Mouse (Mus musculus): ENCODE data around the gene Sox21. TPM values are rescaled to one million over a fixed set of nuclear protein-coding genes. Genes with fewer than 3 reads are reported as not detected.
A peak's percentile ranks its signal among the peaks of the same experiment; 100 is the strongest.

Gene Sox21
- polyA plus RNA-seq, 1 experiment from 2014 or later: 6.9 TPM

GRCm38 (mm10) chr14:118232381-118232970, 4.4 kb downstream of the Sox21 start:
- H3K27ac ChIP-seq (ENCODE audit: low read depth, low read length): peak overlapping the region; percentile 28; the same call in 1 of the 2 replicates
- WGBS: 2% methylated on average over 8 of the region's 8 CpGs
- peak overlapping the region; percentile 29; the same call in 1 of the 2 replicates for H3K4me2 ChIP-seq (ENCODE audit: low read depth, low read length)
- H3K36me3 ChIP-seq (ENCODE audit: control insufficient read depth, insufficient read depth, low read length): no peaks in the 10 kb centered on the region
- ATAC-seq (ENCODE audit: low read depth): no peak
- no peaks in the 10 kb centered on the region for H3K9me3 ChIP-seq (ENCODE audit: control insufficient read depth, low read length)
- peaks cover 24% of the 10 kb centered on the region for H3K27me3 ChIP-seq (ENCODE audit: control insufficient read depth, insufficient read depth, low read length)
- H3K4me1 ChIP-seq (ENCODE audit: control insufficient read depth, insufficient read depth, low read length): peaks cover 27% of the 10 kb centered on the region; the same call in 1 of the 2 replicates
- H3K4me3 ChIP-seq (ENCODE audit: low read depth, low read length): peak overlapping the region; percentile 18; the same call in 1 of the 2 replicates
- 0 out of 2 replicates have a peak overlapping the region, but pooled peaks have one; percentile 11 for H3K9ac ChIP-seq (replicated peaks; ENCODE audit: low read depth, low read length)

- ATAC-seq (ENCODE audit: low read depth): no peak
- Histone ChIP-seq H3K4me1 (ENCODE audit: control insufficient read depth, insufficient read depth, low read length) (0 out of 2 replicates have a peak, but pooled peaks cover 8% of the 10 kb centered on the region), H3K4me3 (ENCODE audit: low read depth, low read length) (no peak overlapping the region), H3K36me3 (ENCODE audit: control insufficient read depth, insufficient read depth, low read length) (no peaks in the 10 kb centered on the region), H3K9ac (replicated peaks; ENCODE audit: low read depth, low read length) (no peak overlapping the region), H3K27me3 (ENCODE audit: control insufficient read depth, insufficient read depth, low read length) (peaks cover 18% of the 10 kb centered on the region), H3K4me2 (ENCODE audit: low read depth, low read length) (no peak overlapping the region; the same call in 1 of the 2 replicates), H3K27ac (ENCODE audit: low read depth, low read length) (no peak overlapping the region), H3K9me3 (ENCODE audit: control insufficient read depth, low read length) (no peaks in the 10 kb centered on the region)
- 2% methylated on average over 21 of the region's 21 CpGs for WGBS
Observed at GRCm38 (mm10) chr14:118226471-118227155, 10.2 kb downstream of the Sox21 start.

DNA sequence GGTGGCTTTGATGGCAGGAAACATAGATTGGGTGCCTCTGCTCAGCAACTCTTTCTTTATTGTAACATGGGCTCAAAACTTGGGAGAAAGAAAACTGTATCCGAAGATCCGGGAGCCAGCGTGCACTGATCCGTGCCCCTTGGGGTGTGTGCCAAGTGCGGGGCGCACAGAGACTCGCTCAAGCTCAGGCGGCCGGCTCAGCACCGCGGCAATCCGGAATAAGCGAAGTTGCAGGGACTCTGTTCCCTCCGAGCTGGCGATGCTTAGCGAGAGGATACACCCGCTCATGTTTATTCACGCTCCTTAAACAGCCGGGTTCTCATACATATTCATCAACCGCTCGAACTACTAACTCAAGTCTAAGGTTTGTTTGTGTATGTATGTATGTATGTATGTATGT, 10.9 kb downstream of the Sox21 start:
- Histone ChIP-seq H3K36me3 (ENCODE audit: control insufficient read depth, insufficient read depth, low read length) (no peaks in the 10 kb centered on the region), H3K27me3 (ENCODE audit: control insufficient read depth, insufficient read depth, low read length) (peaks cover 18% of the 10 kb centered on the region), H3K9me3 (ENCODE audit: control insufficient read depth, low read length) (no peaks in the 10 kb centered on the region), H3K4me1 (ENCODE audit: control insufficient read depth, insufficient read depth, low read length) (0 out of 2 replicates have a peak, but pooled peaks cover 4% of the 10 kb centered on the region), H3K4me2 (ENCODE audit: low read depth, low read length) (peak overlapping the region; percentile 9), H3K9ac (replicated peaks; ENCODE audit: low read depth, low read length) (no peak overlapping the region), H3K4me3 (ENCODE audit: low read depth, low read length) (no peak overlapping the region), H3K27ac (ENCODE audit: low read depth, low read length) (no peak overlapping the region)
- under 1% methylated on average over 21 of the region's 21 CpGs for WGBS
- ATAC-seq (ENCODE audit: low read depth): peak; percentile 70

- Histone ChIP-seq H3K9me3 (ENCODE audit: control insufficient read depth, low read length) (no peaks in the 10 kb centered on the region), H3K9ac (replicated peaks; ENCODE audit: low read depth, low read length) (no peak overlapping the region), H3K36me3 (ENCODE audit: control insufficient read depth, insufficient read depth, low read length) (no peaks in the 10 kb centered on the region), H3K4me3 (ENCODE audit: low read depth, low read length) (no peak overlapping the region), H3K4me1 (ENCODE audit: control insufficient read depth, insufficient read depth, low read length) (0 out of 2 replicates have a peak, but pooled peaks cover 4% of the 10 kb centered on the region), H3K27me3 (ENCODE audit: control insufficient read depth, insufficient read depth, low read length) (peaks cover 18% of the 10 kb centered on the region), H3K27ac (ENCODE audit: low read depth, low read length) (no peak overlapping the region), H3K4me2 (ENCODE audit: low read depth, low read length) (no peak overlapping the region)
- no peak for ATAC-seq (ENCODE audit: low read depth)
- 23% methylated on average over 16 of the region's 16 CpGs for WGBS
Observed at GRCm38 (mm10) chr14:118225061-118225743, 11.6 kb downstream of the Sox21 start.

- H3K9me3 ChIP-seq (ENCODE audit: control insufficient read depth, low read length): no peaks in the 10 kb centered on the region
- H3K27ac ChIP-seq (ENCODE audit: low read depth, low read length): no peak overlapping the region
- H3K4me1 ChIP-seq (ENCODE audit: control insufficient read depth, insufficient read depth, low read length): 0 out of 2 replicates have a peak, but pooled peaks cover 4% of the 10 kb centered on the region
- no peak overlapping the region for H3K4me2 ChIP-seq (ENCODE audit: low read depth, low read length)
- H3K36me3 ChIP-seq (ENCODE audit: control insufficient read depth, insufficient read depth, low read length): no peaks in the 10 kb centered on the region
- peaks cover 11% of the 10 kb centered on the region for H3K27me3 ChIP-seq (ENCODE audit: control insufficient read depth, insufficient read depth, low read length)
- 94% methylated on average over 1 of the region's 1 CpGs for WGBS
- no peak overlapping the region for H3K4me3 ChIP-seq (ENCODE audit: low read depth, low read length)
- no peak overlapping the region for H3K9ac ChIP-seq (replicated peaks; ENCODE audit: low read depth, low read length)
- ATAC-seq (ENCODE audit: low read depth): no peak
Observed at GRCm38 (mm10) chr14:118220885-118221284, 15.9 kb downstream of the Sox21 start.

DNA sequence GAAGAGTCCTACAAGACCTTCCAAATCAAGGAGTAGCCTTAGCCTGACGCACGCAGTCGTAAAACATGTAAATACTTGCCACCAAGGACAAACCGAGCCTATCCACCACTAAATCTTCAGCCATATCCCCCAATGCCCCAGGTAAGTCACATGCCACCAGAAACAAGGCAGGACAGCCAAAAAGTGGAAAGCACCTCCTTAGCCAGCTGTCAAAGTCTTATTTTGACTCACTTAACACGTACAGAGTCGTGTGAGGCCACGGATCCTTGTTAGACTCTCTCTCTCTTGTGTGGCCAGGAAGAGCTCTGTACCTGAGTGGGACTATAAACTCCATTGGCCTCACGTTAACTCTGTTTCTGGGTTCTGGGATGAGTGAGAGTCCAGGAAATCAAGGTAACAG, 20.0 kb downstream of the Sox21 start:
- 89% methylated on average over 8 of the region's 8 CpGs for WGBS
- Histone ChIP-seq H3K9me3 (ENCODE audit: control insufficient read depth, low read length) (no peaks in the 10 kb centered on the region), H3K4me3 (ENCODE audit: low read depth, low read length) (no peak overlapping the region), H3K27ac (ENCODE audit: low read depth, low read length) (no peak overlapping the region), H3K27me3 (ENCODE audit: control insufficient read depth, insufficient read depth, low read length) (no peaks in the 10 kb centered on the region), H3K4me1 (ENCODE audit: control insufficient read depth, insufficient read depth, low read length) (no peaks in the 10 kb centered on the region), H3K4me2 (ENCODE audit: low read depth, low read length) (no peak overlapping the region), H3K36me3 (ENCODE audit: control insufficient read depth, insufficient read depth, low read length) (no peaks in the 10 kb centered on the region), H3K9ac (replicated peaks; ENCODE audit: low read depth, low read length) (no peak overlapping the region)
- no peak for ATAC-seq (ENCODE audit: low read depth)

DNA sequence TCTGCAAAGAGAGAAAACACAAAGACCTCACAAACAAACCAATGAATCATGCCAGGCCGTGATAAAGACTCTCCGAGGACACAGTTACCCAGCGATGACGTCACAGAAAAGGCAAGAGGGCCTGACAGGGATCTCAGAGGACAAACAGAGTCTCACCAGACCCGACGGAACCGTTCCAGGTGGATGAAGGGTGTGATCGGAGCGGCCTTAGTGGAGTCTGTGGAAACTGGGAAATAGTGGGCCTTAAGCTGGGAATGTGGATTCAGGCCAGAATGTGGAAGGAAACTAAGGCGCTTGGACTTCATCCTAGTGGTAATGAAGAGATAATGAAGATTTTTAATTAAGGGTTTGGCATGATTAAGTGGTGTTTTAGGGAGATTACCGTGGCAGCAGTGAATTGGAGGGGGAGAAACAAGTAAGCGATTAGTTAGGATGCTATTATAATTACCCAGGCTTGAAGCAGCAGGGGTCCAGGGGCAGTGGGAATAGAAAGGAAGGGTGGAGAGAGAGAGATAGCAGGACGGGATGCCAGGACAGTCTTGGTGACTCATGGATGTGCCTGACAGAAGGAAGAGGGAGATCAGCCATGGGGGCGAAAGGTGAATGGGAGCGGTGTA, 24.5 kb downstream of the Sox21 start:
- no peak overlapping the region for H3K27ac ChIP-seq (ENCODE audit: low read depth, low read length)
- 63% methylated on average over 15 of the region's 15 CpGs for WGBS
- H3K9me3 ChIP-seq (ENCODE audit: control insufficient read depth, low read length): no peaks in the 10 kb centered on the region
- ATAC-seq (ENCODE audit: low read depth): no peak
- no peak overlapping the region for H3K4me2 ChIP-seq (ENCODE audit: low read depth, low read length)
- no peaks in the 10 kb centered on the region for H3K36me3 ChIP-seq (ENCODE audit: control insufficient read depth, insufficient read depth, low read length)
- H3K4me1 ChIP-seq (ENCODE audit: control insufficient read depth, insufficient read depth, low read length): no peaks in the 10 kb centered on the region
- H3K4me3 ChIP-seq (ENCODE audit: low read depth, low read length): no peak overlapping the region
- H3K27me3 ChIP-seq (ENCODE audit: control insufficient read depth, insufficient read depth, low read length): no peaks in the 10 kb centered on the region
- H3K9ac ChIP-seq (replicated peaks; ENCODE audit: low read depth, low read length): no peak overlapping the region

DNA sequence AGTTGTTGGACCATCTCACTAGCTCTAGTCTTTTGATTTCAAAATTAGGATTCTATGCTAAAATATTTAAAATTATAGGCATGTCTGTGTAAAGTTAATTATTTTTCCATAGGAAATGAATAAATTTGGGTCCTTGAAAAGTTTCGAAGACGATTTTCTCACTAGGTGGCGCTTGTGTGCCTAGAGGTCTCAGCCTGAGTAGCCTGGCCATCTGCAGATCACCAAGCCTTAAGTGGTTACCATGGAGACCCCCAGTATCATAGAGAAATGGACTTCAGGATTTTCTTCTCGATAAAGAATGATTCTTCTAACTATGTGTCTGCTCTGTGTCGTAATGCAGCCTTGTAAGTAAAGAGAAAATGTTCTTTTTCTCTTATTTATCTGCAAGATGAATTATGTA, 27.2 kb downstream of the Sox21 start:
- Histone ChIP-seq H3K9me3 (ENCODE audit: control insufficient read depth, low read length) (no peaks in the 10 kb centered on the region), H3K27ac (ENCODE audit: low read depth, low read length) (no peak overlapping the region), H3K27me3 (ENCODE audit: control insufficient read depth, insufficient read depth, low read length) (no peaks in the 10 kb centered on the region), H3K4me2 (ENCODE audit: low read depth, low read length) (no peak overlapping the region), H3K9ac (replicated peaks; ENCODE audit: low read depth, low read length) (no peak overlapping the region), H3K4me1 (ENCODE audit: control insufficient read depth, insufficient read depth, low read length) (no peaks in the 10 kb centered on the region), H3K36me3 (ENCODE audit: control insufficient read depth, insufficient read depth, low read length) (no peaks in the 10 kb centered on the region), H3K4me3 (ENCODE audit: low read depth, low read length) (no peak overlapping the region)
- ATAC-seq (ENCODE audit: low read depth): no peak
- WGBS: 14% methylated on average over 5 of the region's 5 CpGs
